Mouse (Mus musculus) forebrain, embryonic 16.5 days (tissue): ENCODE results near the gene Srp14. TPM values are rescaled to one million over a fixed set of nuclear protein-coding genes. Genes with fewer than 3 reads are reported as not detected.

Experiments
- ATAC-seq: fragments of 200-750 bp; cut with Nextera tagmentation; 2 replicates; pipeline ENCODE4 v1.8.0; 2017; ENCODE audit warnings: mild to moderate bottlenecking, moderate library complexity
- H3K27ac ChIP-seq: fragments of 300-500 bp; sonication (generic); 2 replicates; pipeline ENCODE4 v1.5.1; 2014; ENCODE audit warnings: low read length, control low read depth
- H3K27me3 ChIP-seq: fragments of 300-500 bp; sonication (generic); replicated peaks from 2 replicates; pipeline ENCODE4 v1.6.1; 2014; ENCODE audit warnings: low read length; ENCODE audit not compliant: control insufficient read depth, insufficient read depth
- H3K36me3 ChIP-seq: fragments of 300-500 bp; sonication (generic); 2 replicates; pipeline ENCODE4 v1.6.1; 2014; ENCODE audit not compliant: control insufficient read depth, insufficient read depth
- H3K4me1 ChIP-seq: fragments of 300-500 bp; sonication (generic); replicated peaks from 2 replicates; pipeline ENCODE4 v1.6.1; 2014; ENCODE audit warnings: low read length; ENCODE audit not compliant: control insufficient read depth, insufficient read depth
- H3K4me2 ChIP-seq: fragments of 300-500 bp; sonication (generic); 2 replicates; pipeline ENCODE4 v1.6.1; 2014; ENCODE audit warnings: mild to moderate bottlenecking, low read length, control low read depth
- H3K4me3 ChIP-seq: fragments of 300-500 bp; sonication (generic); replicated peaks from 2 replicates; pipeline ENCODE4 v1.5.1; 2014; ENCODE audit warnings: mild to moderate bottlenecking, low read length, control low read depth
- H3K9ac ChIP-seq: fragments of 300-500 bp; sonication (generic); replicated peaks from 2 replicates; pipeline ENCODE4 v1.6.1; 2014; ENCODE audit warnings: low read depth, low read length, control low read depth
- H3K9me3 ChIP-seq: fragments of 300-500 bp; sonication (generic); 2 replicates; pipeline ENCODE4 v1.6.1; 2016; ENCODE audit warnings: low read length; ENCODE audit not compliant: control insufficient read depth
- WGBS: fragments of 180-500 bp; shearing (Covaris S2); extraction: QIAGEN DNeasy Blood & Tissue Kit; methylation state at CpG from one replicate; pipeline ENCODE4 v1.1.7; 2014; 5-methylcytosine and 5-hydroxymethylcytosine counted together
- polyA plus RNA-seq: library from polyadenylated mRNA; unstranded; fragments of >200 nt; fragmentation: Nextera tagmentation; extraction: Ambion mirVana; gene quantifications from 2 replicates; pipeline ENCODE4 v1.2.1, GENCODE M21; 2015

Gene Srp14
- polyA plus RNA-seq: 316 and 322 TPM in 2 replicates

DNA sequence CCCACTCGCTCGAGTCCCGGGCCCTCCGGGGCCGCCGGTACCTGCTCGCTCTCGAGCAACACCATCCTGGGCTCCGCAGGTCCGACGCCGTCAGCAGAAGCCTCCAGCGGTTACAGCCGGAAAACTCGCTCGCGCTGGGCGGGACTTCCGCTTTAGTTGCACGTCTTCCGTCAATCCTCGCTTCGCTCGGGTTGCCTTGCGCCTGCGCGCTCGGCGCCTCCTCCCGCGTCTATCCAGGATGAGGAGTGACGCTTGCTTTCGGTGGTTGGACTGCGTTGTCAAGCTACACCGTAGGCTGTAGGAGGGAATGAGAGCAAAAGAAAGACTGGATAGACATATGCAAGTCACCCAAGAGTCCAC lies at the start of gene Srp14:
Gene Srp14 (minus strand): TSS at position 162 of the 360 bp plus-strand sequence.
- Histone ChIP-seq H3K27me3 (no peaks in the 10 kb centered on the region), H3K4me2 (peak within 1 kb of the TSS; percentile 83), H3K9me3 (no peaks in the 10 kb centered on the region), H3K4me1 (peaks cover 14% of the 10 kb centered on the region), H3K9ac (peak within 1 kb of the TSS; percentile 94), H3K4me3 (peak within 1 kb of the TSS; percentile 94), H3K27ac (peak within 1 kb of the TSS; percentile 77), H3K36me3 (peaks cover 11% of the 10 kb centered on the region; the same call in 1 of the 2 replicates)
- WGBS: under 1% methylated on average over 35 of the region's 35 CpGs
- peak; percentile 99 for ATAC-seq

DNA sequence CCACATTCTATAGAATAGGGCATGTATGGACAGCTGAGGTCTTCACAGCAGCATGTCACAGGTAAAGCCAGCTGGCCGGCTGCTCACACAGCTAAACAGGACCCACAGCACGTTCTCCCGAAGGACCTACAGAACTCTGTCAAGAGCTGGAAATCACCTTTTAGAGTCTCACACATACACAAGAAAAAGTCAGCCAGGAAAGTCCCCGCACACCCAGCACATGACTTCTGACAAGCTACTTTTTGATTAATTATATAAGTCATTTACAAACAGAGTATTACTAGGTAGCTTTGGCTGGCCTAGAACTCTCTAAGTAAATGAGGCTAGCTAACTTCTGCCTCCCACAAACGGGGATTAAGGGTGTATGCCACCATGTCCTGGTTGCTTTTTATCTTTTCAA lies 47.0 kb upstream of the Srp14 start:
- no peak overlapping the region for H3K9ac ChIP-seq
- no peaks in the 10 kb centered on the region for H3K9me3 ChIP-seq
- H3K4me2 ChIP-seq: no peak overlapping the region
- no peak overlapping the region for H3K27ac ChIP-seq
- ATAC-seq: no peak
- no peaks in the 10 kb centered on the region; the same call in 1 of the 2 replicates for H3K4me1 ChIP-seq
- WGBS: 88% methylated on average over 5 of the region's 5 CpGs
- no peaks in the 10 kb centered on the region for H3K27me3 ChIP-seq
- H3K4me3 ChIP-seq: no peak overlapping the region
- H3K36me3 ChIP-seq: no peaks in the 10 kb centered on the region

DNA sequence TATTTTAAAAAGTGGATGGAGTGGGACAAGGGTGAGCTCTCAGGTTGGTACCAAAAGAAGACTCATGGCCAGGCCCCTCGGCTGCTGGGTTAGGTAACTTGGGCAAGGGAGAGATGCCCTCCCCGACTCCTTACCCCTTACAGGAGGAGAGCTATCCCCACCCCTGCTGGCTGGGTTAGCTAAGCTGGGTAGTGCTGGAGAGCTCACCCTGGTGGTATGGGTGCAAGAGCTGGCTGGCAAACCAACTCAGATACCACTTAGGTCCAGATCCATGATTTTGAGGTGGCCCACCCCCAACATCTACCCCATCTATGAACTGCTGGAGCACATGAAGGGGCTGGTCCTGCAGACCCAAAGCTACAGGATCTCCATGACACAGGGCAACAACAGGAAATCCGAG lies 45.3 kb upstream of the Srp14 start:
- Histone ChIP-seq H3K27me3 (no peaks in the 10 kb centered on the region), H3K4me2 (no peak overlapping the region), H3K9me3 (no peaks in the 10 kb centered on the region), H3K9ac (no peak overlapping the region), H3K27ac (no peak overlapping the region), H3K4me1 (peaks cover 8% of the 10 kb centered on the region), H3K4me3 (no peak overlapping the region), H3K36me3 (no peaks in the 10 kb centered on the region)
- WGBS: 76% methylated on average over 3 of the region's 3 CpGs
- no peak for ATAC-seq

DNA sequence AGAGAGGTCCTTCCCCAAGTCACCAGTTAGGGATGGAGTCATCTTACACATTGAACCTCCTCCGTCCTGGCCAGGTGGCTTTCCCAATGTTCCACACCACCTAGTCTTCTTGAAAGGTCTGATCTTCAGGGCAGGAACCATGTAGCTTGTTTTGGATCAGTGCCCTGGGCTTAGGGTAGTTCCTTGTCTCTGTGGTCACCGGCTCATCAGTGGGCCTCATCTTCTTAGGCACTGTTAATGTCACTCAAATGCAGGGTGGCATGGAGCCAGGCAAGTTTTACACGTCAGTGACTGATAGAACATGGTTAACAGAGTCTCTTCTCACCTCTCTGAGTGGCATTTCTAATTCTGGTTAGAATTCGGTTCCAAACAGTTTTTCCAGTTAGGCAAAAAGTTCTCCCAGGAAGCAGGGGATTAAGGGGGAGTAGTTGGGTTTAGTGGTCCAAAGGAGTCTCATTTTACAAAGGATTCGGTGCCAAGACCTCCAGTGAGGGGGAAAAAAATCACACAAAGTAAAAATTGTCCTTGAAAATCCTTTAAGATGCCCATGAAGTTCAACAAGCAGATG lies 43.7 kb upstream of the Srp14 start:
- WGBS: 46% methylated on average over 5 of the region's 5 CpGs
- Histone ChIP-seq H3K27me3 (no peaks in the 10 kb centered on the region), H3K9ac (no peak overlapping the region), H3K27ac (no peak overlapping the region), H3K4me3 (no peak overlapping the region), H3K4me2 (no peak overlapping the region), H3K4me1 (peaks cover 9% of the 10 kb centered on the region; the same call in 1 of the 2 replicates), H3K9me3 (no peaks in the 10 kb centered on the region), H3K36me3 (no peaks in the 10 kb centered on the region)
- no peak for ATAC-seq

DNA sequence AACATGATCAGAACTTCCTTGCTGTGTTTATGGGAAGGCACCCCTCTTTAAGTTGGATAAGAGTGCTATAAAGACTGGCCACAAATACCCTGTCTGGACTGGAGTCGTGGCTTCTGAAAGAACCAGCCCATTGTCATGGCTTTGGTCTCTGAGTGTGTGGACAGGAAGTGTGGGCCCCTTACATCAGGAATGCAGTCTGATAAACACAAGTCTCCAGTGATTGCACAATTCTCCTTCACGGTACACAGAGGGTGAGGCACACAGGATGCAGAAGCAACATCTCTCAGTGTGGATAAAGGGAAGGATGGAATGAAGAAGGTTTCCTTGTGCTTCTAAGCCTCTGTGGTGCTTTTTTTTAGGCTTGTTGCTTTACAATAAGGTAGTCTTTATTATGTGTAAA lies 42.8 kb upstream of the Srp14 start:
- Histone ChIP-seq H3K9me3 (no peaks in the 10 kb centered on the region), H3K4me3 (no peak overlapping the region), H3K27ac (no peak overlapping the region), H3K36me3 (no peaks in the 10 kb centered on the region), H3K4me2 (no peak overlapping the region), H3K27me3 (no peaks in the 10 kb centered on the region), H3K9ac (no peak overlapping the region), H3K4me1 (peaks cover 9% of the 10 kb centered on the region; the same call in 1 of the 2 replicates)
- no peak for ATAC-seq
- 49% methylated on average over 2 of the region's 2 CpGs for WGBS

DNA sequence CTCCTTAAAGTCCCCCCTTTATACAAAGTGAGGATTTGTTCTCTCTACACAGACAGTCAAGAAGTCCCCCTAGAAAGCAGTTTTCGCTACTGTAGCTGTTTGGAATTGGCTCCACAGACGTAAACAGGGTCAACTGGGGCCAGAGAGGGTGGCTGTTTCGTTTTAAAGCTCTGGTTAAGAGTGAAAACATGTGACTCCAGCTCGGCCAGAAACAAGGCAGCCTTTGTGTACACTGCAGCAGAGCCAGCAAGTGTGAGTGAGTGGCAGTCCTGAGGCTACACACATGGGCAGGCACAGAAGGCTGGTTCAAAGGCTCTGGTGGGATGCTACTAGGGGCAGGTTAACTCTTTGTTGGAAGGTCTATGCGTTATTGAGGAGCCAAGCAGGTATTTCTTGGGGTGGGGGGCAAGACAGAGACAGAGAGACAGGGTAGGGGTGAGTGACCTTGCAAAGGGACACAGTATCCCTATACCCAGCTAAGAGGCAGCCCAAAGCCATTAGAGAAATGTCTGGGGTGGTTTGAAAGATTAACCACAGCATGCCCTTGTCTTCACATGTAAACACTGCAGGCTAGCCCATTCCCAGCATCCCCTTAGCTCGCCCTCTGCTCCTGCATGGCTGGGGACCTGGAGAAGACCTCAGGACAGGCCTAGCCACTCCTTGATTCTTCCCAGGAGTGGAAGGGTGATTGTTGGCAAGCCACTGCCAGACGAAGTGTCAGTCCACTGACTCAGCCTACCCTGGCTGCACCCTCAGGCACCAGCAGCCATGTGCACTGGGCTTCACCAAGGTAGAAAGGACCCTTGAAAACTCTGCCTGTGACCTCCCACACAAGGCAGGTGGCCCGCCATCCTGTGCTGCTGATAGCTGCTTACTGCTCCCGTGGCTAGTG lies 40.8 kb upstream of the Srp14 start:
- Histone ChIP-seq H3K9ac (no peak overlapping the region), H3K4me1 (peaks cover 9% of the 10 kb centered on the region; the same call in 1 of the 2 replicates), H3K4me3 (no peak overlapping the region), H3K27ac (no peak overlapping the region), H3K9me3 (no peaks in the 10 kb centered on the region), H3K27me3 (no peaks in the 10 kb centered on the region), H3K36me3 (no peaks in the 10 kb centered on the region), H3K4me2 (no peak overlapping the region)
- 30% methylated on average over 9 of the region's 9 CpGs for WGBS
- peak; percentile 93 for ATAC-seq

DNA sequence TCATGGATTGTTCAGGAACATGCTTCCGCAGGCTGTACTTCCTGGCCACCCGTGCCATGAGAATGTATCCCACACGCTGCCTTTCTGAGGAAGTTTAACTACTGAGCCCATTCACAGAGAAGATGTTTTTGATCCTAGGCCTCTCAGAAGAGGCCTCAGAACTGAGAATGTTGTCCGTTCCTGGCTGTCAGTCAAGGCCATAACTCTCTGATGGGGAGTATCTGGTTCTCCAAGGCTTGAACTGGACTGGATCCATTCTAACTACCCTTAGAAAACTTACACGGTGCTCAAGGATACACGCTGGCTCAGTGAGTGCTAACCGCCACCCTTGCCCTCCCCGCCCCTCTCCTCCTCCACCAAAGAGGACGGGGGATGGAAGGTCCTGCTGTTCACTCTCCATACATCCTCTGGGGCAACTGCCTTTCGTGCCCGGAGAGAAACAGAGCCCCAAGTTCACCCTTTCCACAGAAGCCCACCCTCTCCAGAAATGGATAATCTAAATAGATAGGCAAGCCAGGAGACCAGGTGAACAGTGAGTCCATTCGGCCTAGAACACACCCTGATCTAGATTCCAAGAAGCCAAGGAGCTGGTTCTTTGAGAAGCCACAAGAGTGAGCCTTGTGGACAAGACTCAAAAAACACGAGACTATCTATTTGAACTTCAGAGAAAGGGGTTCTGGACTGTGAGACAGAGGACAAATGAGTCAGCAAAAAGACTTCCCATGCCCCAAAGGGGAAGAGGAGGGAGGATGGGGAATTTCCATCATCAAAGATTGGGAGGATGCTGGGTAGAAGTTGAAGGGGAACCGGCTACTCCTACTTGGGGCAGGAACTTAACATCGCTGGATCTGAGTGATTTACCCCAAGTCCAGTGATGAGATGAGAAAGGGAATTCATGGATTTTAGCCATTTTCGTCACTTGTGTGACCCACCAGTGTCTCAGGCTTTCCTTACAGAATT lies 33.2 kb upstream of the Srp14 start:
- no peak overlapping the region for H3K4me3 ChIP-seq
- H3K9me3 ChIP-seq: no peaks in the 10 kb centered on the region
- WGBS: 84% methylated on average over 16 of the region's 16 CpGs
- no peak overlapping the region for H3K27ac ChIP-seq
- H3K27me3 ChIP-seq: no peaks in the 10 kb centered on the region
- no peak overlapping the region for H3K9ac ChIP-seq
- no peak for ATAC-seq
- peaks cover 8% of the 10 kb centered on the region for H3K4me1 ChIP-seq
- no peaks in the 10 kb centered on the region for H3K36me3 ChIP-seq
- no peak overlapping the region for H3K4me2 ChIP-seq

DNA sequence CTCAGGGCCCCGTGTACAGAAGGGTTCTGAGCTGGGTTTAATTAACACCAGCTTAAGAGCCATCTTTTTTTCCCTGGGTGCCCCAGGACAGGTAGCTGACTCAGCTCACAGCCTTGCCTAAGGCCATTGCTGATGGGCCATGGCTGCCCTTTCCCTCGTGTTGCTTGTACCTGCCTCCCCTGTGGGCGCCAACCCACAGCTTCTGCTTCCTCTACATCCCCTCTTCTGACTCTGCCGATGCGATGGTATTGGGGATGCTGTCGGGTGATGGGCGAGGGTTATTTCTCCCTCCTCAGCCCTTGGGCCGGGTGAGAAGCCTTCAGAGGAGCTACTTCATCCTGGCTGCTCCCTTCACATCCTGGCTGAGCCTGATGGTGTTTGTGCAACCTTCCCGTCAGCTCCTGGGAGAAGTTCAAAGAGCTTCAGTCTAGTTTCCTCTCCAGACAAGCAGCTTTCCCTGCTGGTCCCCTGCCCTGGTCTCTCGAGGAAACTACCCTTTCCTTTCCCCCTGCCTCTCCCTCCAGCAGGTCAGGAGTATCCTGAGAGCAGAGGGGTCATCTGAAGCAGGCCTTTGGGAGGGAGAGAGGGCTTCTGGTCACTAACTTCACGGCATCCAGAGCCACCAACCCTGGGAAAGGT lies 32.4 kb upstream of the Srp14 start:
- Histone ChIP-seq H3K4me2 (no peak overlapping the region), H3K36me3 (no peaks in the 10 kb centered on the region), H3K4me3 (no peak overlapping the region), H3K27me3 (no peaks in the 10 kb centered on the region), H3K9ac (no peak overlapping the region), H3K4me1 (peaks cover 8% of the 10 kb centered on the region), H3K27ac (no peak overlapping the region), H3K9me3 (no peaks in the 10 kb centered on the region)
- ATAC-seq: no peak
- WGBS: 60% methylated on average over 11 of the region's 11 CpGs
